Mouse (Mus musculus): ENCODE results near the gene Arhgap18.

- TF ChIP-seq CTCF (IDR thresholded peaks at IDR 0.05; ENCODE audit: control insufficient read depth, insufficient read depth, insufficient read length) = no peak
- TF ChIP-seq USF1 (IDR thresholded peaks at IDR 0.05; ENCODE audit: low read depth) = no peak
- no peak for TF ChIP-seq MAX (IDR thresholded peaks at IDR 0.05)
- no peak for TF ChIP-seq MYOD1 (IDR thresholded peaks at IDR 0.05; ENCODE audit: control insufficient read depth, insufficient read length, low read depth)
- no peak for TF ChIP-seq MYOG (IDR thresholded peaks at IDR 0.05; ENCODE audit: control insufficient read depth, extremely low read depth, insufficient read length)
- TF ChIP-seq CEBPB (IDR thresholded peaks at IDR 0.05; ENCODE audit: low read depth) = no peak
- TF ChIP-seq FOSL1 (IDR thresholded peaks at IDR 0.05; ENCODE audit: insufficient read depth, low read length, poor library complexity, severe bottlenecking) = no peak
These were observed 16.8 kb downstream of the Arhgap18 start for GRCm38 (mm10) chr10:26770035-26770434.
